ENCODE assay signal across 1 mouse cellular context in the genomic region with DNA sequence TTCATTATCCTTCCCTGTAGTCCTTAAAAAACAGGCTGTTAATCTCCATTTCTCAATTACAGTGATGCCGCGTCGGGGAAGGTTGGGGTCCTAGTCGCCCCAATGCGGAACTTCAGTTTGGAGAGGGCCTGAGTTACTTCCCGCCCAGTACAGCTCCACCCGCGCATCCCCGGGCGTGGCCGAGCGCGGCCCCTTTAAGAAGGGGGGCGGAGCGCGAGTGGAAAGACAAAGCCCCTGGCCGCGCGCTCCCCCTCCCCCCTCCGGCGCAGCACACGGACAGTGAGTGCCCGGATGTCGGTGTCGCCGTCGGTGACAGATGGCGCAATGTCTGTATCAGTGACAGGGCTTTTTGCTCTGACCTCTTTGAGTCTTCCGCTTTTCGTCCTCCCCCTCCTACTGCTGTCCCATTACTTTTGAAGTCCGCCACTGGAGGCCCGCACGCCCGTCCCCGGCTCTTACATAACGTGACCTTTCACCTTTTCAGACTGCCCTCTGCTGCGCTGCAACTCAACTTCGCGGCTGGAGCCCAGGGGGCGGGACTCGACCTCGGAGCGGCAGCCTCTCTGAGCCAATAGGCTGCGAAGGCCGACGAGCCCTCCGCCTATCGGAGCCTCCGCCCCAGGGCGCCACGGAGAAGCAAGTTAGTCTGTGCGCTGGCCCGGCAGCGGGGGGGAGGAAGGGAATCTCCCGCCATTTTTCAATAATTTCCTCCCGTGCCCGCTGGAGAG.
TF ChIP-seq lines count a peak whose summit lies in the region.

A gene (plus strand): TSS at position 644 of the 728 bp plus-strand sequence.

TF ChIP-seq in CH12.LX, 34 proteins besides CTCF, POLR2A, EP300 and RAD21 (continued from another document):
- TF ChIP-seq IRF4 (IDR thresholded peaks at IDR 0.05; ENCODE audit: low read depth, low read length) (peak; percentile 64; the same call in 1 of the 2 replicates), MAX (IDR thresholded peaks at IDR 0.05; ENCODE audit: low read length) (peak; percentile 47), ZNF384 (IDR thresholded peaks at IDR 0.05; ENCODE audit: low read depth, low read length) (0 out of 2 replicates have a peak, but pooled peaks have one; percentile 6), CHD1 (IDR thresholded peaks at IDR 0.05; ENCODE audit: low read depth, low read length) (no peak), NELFE (IDR thresholded peaks at IDR 0.05; ENCODE audit: low read depth, low read length) (peak; percentile 85), SMC3 (IDR thresholded peaks at IDR 0.05; ENCODE audit: low read depth, low read length) (no peak), USF2 (conservative IDR thresholded peaks at IDR 0.05; ENCODE audit: low read depth, low read length) (no peak), ZMIZ1 (IDR thresholded peaks at IDR 0.05; ENCODE audit: low read depth, low read length) (peak; percentile 86), GABPA (IDR thresholded peaks at IDR 0.05; ENCODE audit: insufficient replicate concordance, low read depth, low read length) (peak; percentile 26), JUND (conservative IDR thresholded peaks at IDR 0.05; ENCODE audit: low read depth, low read length) (no peak), TCF12 (IDR thresholded peaks at IDR 0.05; ENCODE audit: low read depth, low read length) (peak; percentile 72), KAT2A (IDR thresholded peaks at IDR 0.05; ENCODE audit: insufficient replicate concordance, low read length) (0 out of 2 replicates have a peak, but pooled peaks have one; percentile 67), ZKSCAN1 (IDR thresholded peaks at IDR 0.05; ENCODE audit: borderline replicate concordance, low read depth, low read length) (no peak), HCFC1 (IDR thresholded peaks at IDR 0.05; ENCODE audit: low read depth, low read length) (peak; percentile 77), E2F4 (IDR thresholded peaks at IDR 0.05; ENCODE audit: insufficient replicate concordance, low read depth, low read length) (peak; percentile 74; the same call in 1 of the 2 replicates), RCOR1 (conservative IDR thresholded peaks at IDR 0.05; ENCODE audit: low read depth, low read length) (peak; percentile 78), BHLHE40 (IDR thresholded peaks at IDR 0.05; ENCODE audit: low read depth, low read length) (peak; percentile 79), ETS1 (conservative IDR thresholded peaks at IDR 0.05; ENCODE audit: low read depth, low read length) (peak; percentile 60), POLR2AphosphoS2 (IDR thresholded peaks at IDR 0.05; ENCODE audit: low read depth, low read length) (no peak; the same call in 1 of the 2 replicates)
